Mouse (Mus musculus) E14TG2a.4 (cell line): ENCODE data around the gene Il3.

Experiments used
- H3K27me3 ChIP-seq: 2 replicates; pipeline ENCODE4 v1.6.1; 2014; ENCODE audit warnings: low read length, control low read depth; ENCODE audit not compliant: insufficient read depth
- H3K36me3 ChIP-seq: 2 replicates; pipeline ENCODE4 v1.6.1; 2014; ENCODE audit warnings: low read length, control low read depth; ENCODE audit not compliant: insufficient read depth
- H3K4me1 ChIP-seq: replicated peaks from 2 replicates; pipeline ENCODE4 v1.6.1; 2014; ENCODE audit warnings: low read depth, low read length, control low read depth
- H3K4me3 ChIP-seq: replicated peaks from 2 replicates; pipeline ENCODE4 v1.5.1; 2014; ENCODE audit warnings: mild to moderate bottlenecking, low read length
- H3K9me3 ChIP-seq: 2 replicates; pipeline ENCODE4 v1.6.1; 2014; ENCODE audit warnings: low read length, control low read depth
- CTCF ChIP-seq: conservative IDR thresholded peaks from 2 replicates; pipeline ENCODE4 v1.5.1; 2014; ENCODE audit warnings: low read length
- NANOG ChIP-seq: IDR thresholded peaks from 2 replicates; pipeline ENCODE4 v1.6.1; 2014; ENCODE audit warnings: borderline replicate concordance, low read length, mixed read lengths
- POU5F1 ChIP-seq: IDR thresholded peaks from 2 replicates; pipeline ENCODE4 v1.6.1; 2014; ENCODE audit warnings: low read length, borderline replicate concordance

Gene Il3

DNA sequence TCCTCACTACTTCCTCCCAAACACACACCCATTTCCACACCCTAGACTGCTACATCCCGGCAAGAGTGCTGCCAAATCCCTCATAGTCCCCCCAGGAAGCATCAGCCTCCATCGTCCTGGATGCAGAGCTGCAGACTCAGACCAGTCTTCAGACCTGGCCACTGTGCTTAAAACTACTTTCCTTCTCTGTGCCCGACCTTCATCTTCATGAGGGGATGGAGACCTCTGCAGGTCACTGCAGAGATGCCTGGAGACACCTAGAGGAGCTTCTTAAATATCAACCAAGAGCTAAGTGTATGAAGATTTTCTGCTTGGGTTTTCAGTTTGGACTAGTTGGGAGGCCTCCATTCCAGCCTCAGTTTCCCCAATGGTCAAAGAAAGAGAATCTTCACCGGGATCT, 13.0 kb downstream of the Il3 start:
- peaks cover 5% of the 10 kb centered on the region; the same call in 1 of the 2 replicates for H3K27me3 ChIP-seq

DNA sequence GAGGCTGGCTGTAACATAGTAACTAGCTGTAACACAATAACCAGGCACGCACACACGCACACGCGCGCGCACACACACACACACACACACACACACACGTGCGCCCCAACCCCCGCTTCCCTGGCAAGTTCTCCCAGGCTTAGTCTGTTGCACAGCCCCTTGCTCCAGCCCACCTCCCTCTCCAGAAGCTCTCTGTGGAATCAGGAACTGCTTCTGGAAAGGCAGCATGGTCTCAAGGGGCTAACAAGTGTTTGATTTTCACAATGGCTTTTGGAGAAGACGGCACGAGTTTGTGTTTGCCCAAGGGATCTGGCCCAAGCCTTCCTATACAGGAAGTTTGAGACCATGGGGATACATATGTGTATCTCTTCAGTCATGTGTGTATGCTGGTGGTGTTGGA, 16.5 kb downstream of the Il3 start:
- TF ChIP-seq CTCF (no peak), POU5F1 (no peak), NANOG (no peak)
- H3K4me3 ChIP-seq: no peak overlapping the region
- peaks cover 7% of the 10 kb centered on the region; the same call in 1 of the 2 replicates for H3K4me1 ChIP-seq
- peaks cover 5% of the 10 kb centered on the region; the same call in 1 of the 2 replicates for H3K27me3 ChIP-seq
- no peaks in the 10 kb centered on the region for H3K9me3 ChIP-seq
- no peaks in the 10 kb centered on the region for H3K36me3 ChIP-seq

More for the DNA sequence above, 13.0 kb downstream of the Il3 start:
- TF ChIP-seq CTCF (no peak), NANOG (no peak)
- no peaks in the 10 kb centered on the region for H3K9me3 ChIP-seq
- peaks cover 40% of the 10 kb centered on the region for H3K4me1 ChIP-seq
- no peak overlapping the region for H3K4me3 ChIP-seq
- no peaks in the 10 kb centered on the region for H3K36me3 ChIP-seq

DNA sequence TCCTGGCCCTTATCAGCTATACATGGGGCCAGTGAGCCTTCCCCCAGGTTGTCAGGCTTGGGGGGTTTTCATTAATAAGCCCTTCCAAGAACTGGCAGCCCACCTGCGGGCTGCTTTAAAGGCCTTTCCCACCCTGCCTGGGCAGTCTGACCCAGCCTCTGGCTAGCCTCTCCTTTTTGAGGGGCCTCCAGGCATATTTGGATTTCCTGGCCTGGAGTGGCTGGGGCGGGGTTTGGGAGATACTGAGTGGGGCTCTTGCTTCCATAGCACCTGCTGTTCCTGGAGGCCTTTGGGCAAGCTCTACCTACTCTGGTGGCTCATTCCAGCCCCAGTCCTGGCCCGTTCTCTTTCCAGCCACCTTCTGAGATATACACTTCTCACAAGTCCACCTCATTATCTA, 17.3 kb downstream of the Il3 start:
- Histone ChIP-seq H3K36me3 (no peaks in the 10 kb centered on the region), H3K4me1 (peaks cover 7% of the 10 kb centered on the region; the same call in 1 of the 2 replicates), H3K27me3 (peaks cover 5% of the 10 kb centered on the region; the same call in 1 of the 2 replicates), H3K9me3 (no peaks in the 10 kb centered on the region), H3K4me3 (no peak overlapping the region)
- no peak for TF ChIP-seq CTCF
- no peak for TF ChIP-seq NANOG
- TF ChIP-seq POU5F1: no peak

DNA sequence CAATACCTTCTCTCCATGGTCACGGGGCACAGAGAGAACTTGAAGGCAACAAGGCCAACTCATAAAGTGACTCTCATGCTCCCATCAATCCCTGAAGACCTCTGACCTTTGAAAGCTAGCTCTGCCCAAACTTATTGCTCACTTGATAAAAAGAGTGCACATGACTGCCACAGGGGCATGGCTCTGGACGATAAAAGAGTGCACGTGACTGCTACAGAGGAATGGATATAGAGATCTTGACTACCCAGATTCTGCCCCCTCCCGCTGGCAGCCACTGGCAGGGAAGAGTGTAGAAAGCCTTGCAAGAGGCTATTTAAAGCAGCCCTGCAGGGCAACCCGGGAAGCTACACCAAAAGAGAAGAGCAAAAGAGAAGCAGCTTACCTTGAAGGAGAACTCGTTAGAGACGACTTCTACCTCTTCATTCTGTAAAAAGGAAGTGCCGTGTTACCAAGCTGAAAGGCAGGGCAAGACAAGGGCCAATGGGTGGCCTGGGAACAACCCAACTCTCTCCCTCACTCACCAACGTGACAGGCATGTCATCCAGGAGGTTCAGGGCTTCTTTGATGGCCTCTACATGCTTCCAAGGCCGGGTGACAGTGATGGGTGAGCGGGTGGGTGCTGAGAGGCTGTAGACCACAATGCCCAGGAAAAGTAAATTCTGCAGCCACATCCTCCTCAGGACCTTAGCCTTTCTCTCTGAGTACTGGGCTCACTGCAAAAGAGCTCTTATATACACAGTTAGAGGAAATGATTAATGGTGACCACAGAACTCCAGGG, 17.9 kb downstream of the Il3 start, which contains the start of gene Csf2:
Gene Csf2, minus strand, starts transcription at position 728 of the 778 bp plus-strand sequence.
- Histone ChIP-seq H3K36me3 (no peaks in the 10 kb centered on the region), H3K9me3 (no peaks in the 10 kb centered on the region), H3K4me1 (peaks cover 6% of the 10 kb centered on the region; the same call in 1 of the 2 replicates), H3K4me3 (no peak within 1 kb of the TSS), H3K27me3 (peaks cover 5% of the 10 kb centered on the region; the same call in 1 of the 2 replicates)
- TF ChIP-seq CTCF (no peak), POU5F1 (no peak), NANOG (no peak)

- TF ChIP-seq NANOG: no peak
- no peak for TF ChIP-seq CTCF
- TF ChIP-seq POU5F1: no peak
These were observed 19.7 kb downstream of the Il3 start for GRCm38 (mm10) chr11:54247251-54247950.

DNA sequence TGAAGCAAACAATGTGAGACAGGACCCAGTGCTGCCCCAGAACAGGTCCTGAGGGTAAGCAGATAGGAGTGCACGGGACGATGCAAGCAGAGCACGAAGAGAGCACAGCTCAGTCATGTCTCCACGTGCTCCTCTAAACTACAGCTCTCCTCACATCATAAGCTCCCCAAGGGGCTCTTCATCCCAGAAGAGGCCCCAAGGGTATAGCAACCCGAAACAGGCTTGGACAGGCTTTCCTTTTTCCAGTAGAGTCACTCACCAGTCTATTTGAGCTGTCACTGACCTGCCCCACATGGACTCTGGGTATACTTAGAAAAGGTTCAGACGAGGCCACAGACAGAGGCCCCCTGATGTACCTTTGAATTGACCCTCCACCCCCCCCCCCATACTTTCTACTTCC, 22.6 kb downstream of the Il3 start:
- no peaks in the 10 kb centered on the region for H3K4me1 ChIP-seq
- no peaks in the 10 kb centered on the region for H3K36me3 ChIP-seq
- TF ChIP-seq NANOG: no peak
- no peak for TF ChIP-seq CTCF
- TF ChIP-seq POU5F1: no peak
- H3K27me3 ChIP-seq: no peaks in the 10 kb centered on the region
- no peak overlapping the region for H3K4me3 ChIP-seq
- no peaks in the 10 kb centered on the region for H3K9me3 ChIP-seq

More at GRCm38 (mm10) chr11:54247251-54247950, 19.7 kb downstream of the Il3 start:
- Histone ChIP-seq H3K36me3 (no peaks in the 10 kb centered on the region), H3K9me3 (no peaks in the 10 kb centered on the region), H3K4me3 (no peak overlapping the region), H3K4me1 (no peaks in the 10 kb centered on the region), H3K27me3 (no peaks in the 10 kb centered on the region)

DNA sequence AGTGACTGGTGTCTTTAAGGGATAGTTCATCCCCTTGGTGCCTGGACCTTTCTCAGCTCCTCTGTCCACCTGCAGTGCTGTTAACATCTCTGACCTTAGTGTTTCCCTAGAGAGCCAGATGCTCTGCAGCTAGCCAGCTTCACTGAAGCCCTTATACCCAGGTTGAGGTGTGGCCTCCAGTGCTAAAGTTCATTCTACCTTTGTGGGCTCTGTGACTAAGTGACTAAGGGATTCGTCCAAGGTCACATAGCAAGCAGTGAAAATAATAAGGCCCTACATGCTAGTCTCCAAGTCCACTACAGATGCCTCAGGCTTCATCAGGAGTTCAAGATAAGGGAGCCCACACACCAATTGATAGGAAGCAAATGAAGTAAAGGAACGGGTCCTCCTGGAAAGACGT, 24.6 kb downstream of the Il3 start:
- H3K36me3 ChIP-seq: no peaks in the 10 kb centered on the region
- no peaks in the 10 kb centered on the region; the same call in 1 of the 2 replicates for H3K27me3 ChIP-seq
- TF ChIP-seq CTCF (no peak), POU5F1 (no peak), NANOG (no peak)
- no peak overlapping the region for H3K4me3 ChIP-seq
- no peaks in the 10 kb centered on the region for H3K4me1 ChIP-seq
- no peaks in the 10 kb centered on the region for H3K9me3 ChIP-seq

DNA sequence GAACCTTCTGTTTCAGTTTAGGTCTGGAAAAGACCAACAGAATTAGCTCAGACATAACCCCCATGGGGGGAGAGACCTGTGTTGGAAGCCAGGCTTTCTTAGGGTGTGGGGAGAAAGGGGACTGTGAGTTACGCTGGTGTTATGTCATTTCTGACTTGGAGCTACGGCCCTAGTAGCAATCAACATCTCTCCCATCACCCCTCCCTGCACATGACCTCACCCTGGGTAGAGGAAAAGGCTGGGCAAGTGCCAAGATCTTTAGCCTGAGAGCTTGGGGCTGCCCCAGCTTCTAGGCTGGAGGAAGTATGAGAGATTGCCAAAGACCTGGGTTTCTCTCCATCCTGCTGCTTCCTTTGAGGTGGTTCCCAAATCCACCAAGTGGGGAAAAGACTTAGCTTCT, 30.1 kb downstream of the Il3 start:
- H3K27me3 ChIP-seq: peaks cover 2% of the 10 kb centered on the region; the same call in 1 of the 2 replicates
- H3K4me3 ChIP-seq: no peak overlapping the region
- no peaks in the 10 kb centered on the region for H3K4me1 ChIP-seq
- TF ChIP-seq NANOG (no peak), CTCF (no peak), POU5F1 (no peak)
- no peaks in the 10 kb centered on the region for H3K36me3 ChIP-seq
- no peaks in the 10 kb centered on the region for H3K9me3 ChIP-seq

- peaks cover 6% of the 10 kb centered on the region; the same call in 1 of the 2 replicates for H3K9me3 ChIP-seq
- no peak overlapping the region for H3K4me3 ChIP-seq
- H3K4me1 ChIP-seq: no peaks in the 10 kb centered on the region
- H3K36me3 ChIP-seq: no peaks in the 10 kb centered on the region
- H3K27me3 ChIP-seq: no peaks in the 10 kb centered on the region
- TF ChIP-seq CTCF (no peak), POU5F1 (no peak), NANOG (no peak)
These were observed 39.6 kb downstream of the Il3 start for GRCm38 (mm10) chr11:54227478-54227877.
